Mouse (Mus musculus): ENCODE measurements around the gene Aox4. TPM values are rescaled to one million over a fixed set of nuclear protein-coding genes. Genes with fewer than 3 reads are reported as not detected.

Aox4 gene
- polyA plus RNA-seq, 1 experiment, result 0.51 TPM

GRCm38 (mm10) chr1:58215353-58215752 lies 5.2 kb downstream of the Aox4 start:
- no peaks in the 10 kb centered on the region for H3K4me1 ChIP-seq (ENCODE audit: control insufficient read depth, insufficient read depth, low read length)
- WGBS, result 77% methylated on average over 4 of the region's 4 CpGs
- TF ChIP-seq CTCF (IDR thresholded peaks at IDR 0.05; ENCODE audit: insufficient read depth, low read length) (no peak), POLR2A (IDR thresholded peaks at IDR 0.05; ENCODE audit: borderline replicate concordance, extremely low read depth, low read depth, low read length) (no peak)
- no peak overlapping the region for H3K4me3 ChIP-seq (replicated peaks; ENCODE audit: extremely low read depth, low read depth, low read length)
- no peak for DNase-seq

DNA sequence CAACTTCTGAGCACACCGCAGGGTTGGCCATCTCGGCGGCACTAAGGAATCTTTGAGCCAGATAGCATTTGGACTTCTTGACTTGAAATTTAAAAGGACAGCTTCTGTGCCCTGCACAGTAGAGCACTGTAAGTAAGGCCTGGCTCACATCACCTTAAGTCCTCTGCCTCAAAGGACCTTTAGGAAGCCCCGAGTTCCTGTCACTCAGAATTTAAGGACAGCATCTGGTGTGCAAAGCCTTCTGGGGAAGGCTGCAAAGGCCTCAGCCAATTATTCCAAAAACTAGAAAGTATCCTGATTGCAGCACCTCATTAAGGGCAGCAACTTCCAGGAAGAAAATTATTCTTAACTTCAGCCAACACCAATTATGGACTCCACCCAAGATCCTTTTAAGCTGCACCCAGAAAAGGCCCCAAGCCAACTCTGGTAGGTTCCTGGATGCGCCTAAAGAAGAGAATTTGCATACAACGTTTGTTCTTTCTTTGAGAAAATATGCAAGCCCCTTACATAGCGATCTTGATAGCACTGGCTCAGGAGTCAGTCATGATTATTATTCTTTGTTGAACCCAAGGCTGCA lies 5.8 kb downstream of the Aox4 start:
- WGBS, result 75% methylated on average over 7 of the region's 7 CpGs
- no peak for TF ChIP-seq CTCF (IDR thresholded peaks at IDR 0.05; ENCODE audit: insufficient read depth, low read length)
- TF ChIP-seq POLR2A (IDR thresholded peaks at IDR 0.05; ENCODE audit: borderline replicate concordance, extremely low read depth, low read depth, low read length), result no peak
- no peak overlapping the region for H3K4me3 ChIP-seq (replicated peaks; ENCODE audit: extremely low read depth, low read depth, low read length)
- DNase-seq, result no peak
- H3K4me1 ChIP-seq (ENCODE audit: control insufficient read depth, insufficient read depth, low read length), result no peaks in the 10 kb centered on the region

GRCm38 (mm10) chr1:58221070-58221469 lies 10.9 kb downstream of the Aox4 start:
- 52% methylated on average over 6 of the region's 6 CpGs for WGBS
- TF ChIP-seq CTCF (IDR thresholded peaks at IDR 0.05; ENCODE audit: insufficient read depth, low read length) (no peak), POLR2A (IDR thresholded peaks at IDR 0.05; ENCODE audit: borderline replicate concordance, extremely low read depth, low read depth, low read length) (no peak)
- Histone ChIP-seq H3K4me3 (replicated peaks; ENCODE audit: extremely low read depth, low read depth, low read length) (no peak overlapping the region), H3K4me1 (ENCODE audit: control insufficient read depth, insufficient read depth, low read length) (no peaks in the 10 kb centered on the region)
- no peak for DNase-seq

DNA sequence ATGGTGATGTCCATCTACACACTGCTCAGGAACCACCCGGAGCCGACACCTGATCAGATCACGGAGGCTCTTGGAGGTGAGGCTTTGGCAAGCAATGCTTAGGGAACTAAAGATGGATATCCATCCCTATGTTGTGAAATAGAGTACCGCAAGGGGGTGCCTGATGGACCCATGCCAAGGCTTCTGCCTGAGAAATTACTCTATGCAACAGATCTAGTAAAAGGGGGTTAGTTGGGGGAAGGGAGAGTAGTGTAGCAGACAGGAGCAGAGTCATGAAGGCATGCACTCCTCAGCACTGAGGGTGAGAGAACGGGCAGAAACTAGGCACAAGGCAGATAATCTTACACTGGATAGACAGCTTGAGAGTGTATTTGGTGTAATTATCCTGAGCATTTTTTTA lies 11.7 kb downstream of the Aox4 start:
- 62% methylated on average over 5 of the region's 5 CpGs for WGBS

GRCm38 (mm10) chr1:58228086-58228485 lies 17.9 kb downstream of the Aox4 start:
- TF ChIP-seq POLR2A (IDR thresholded peaks at IDR 0.05; ENCODE audit: borderline replicate concordance, extremely low read depth, low read depth, low read length) (no peak), CTCF (IDR thresholded peaks at IDR 0.05; ENCODE audit: insufficient read depth, low read length) (no peak)
- DNase-seq, result no peak
- 68% methylated on average over 6 of the region's 6 CpGs for WGBS
- H3K4me3 ChIP-seq (replicated peaks; ENCODE audit: extremely low read depth, low read depth, low read length), result no peak overlapping the region
- H3K4me1 ChIP-seq (ENCODE audit: control insufficient read depth, insufficient read depth, low read length), result no peaks in the 10 kb centered on the region

More for the DNA sequence above, 11.7 kb downstream of the Aox4 start:
- no peak for DNase-seq
- no peaks in the 10 kb centered on the region for H3K4me1 ChIP-seq (ENCODE audit: control insufficient read depth, insufficient read depth, low read length)
- TF ChIP-seq POLR2A (IDR thresholded peaks at IDR 0.05; ENCODE audit: borderline replicate concordance, extremely low read depth, low read depth, low read length) (no peak), CTCF (IDR thresholded peaks at IDR 0.05; ENCODE audit: insufficient read depth, low read length) (no peak)
- no peak overlapping the region for H3K4me3 ChIP-seq (replicated peaks; ENCODE audit: extremely low read depth, low read depth, low read length)

GRCm38 (mm10) chr1:58228916-58229315 lies 18.7 kb downstream of the Aox4 start:
- no peaks in the 10 kb centered on the region for H3K4me1 ChIP-seq (ENCODE audit: control insufficient read depth, insufficient read depth, low read length)
- DNase-seq, result no peak
- no peak for TF ChIP-seq POLR2A (IDR thresholded peaks at IDR 0.05; ENCODE audit: borderline replicate concordance, extremely low read depth, low read depth, low read length)
- no peak for TF ChIP-seq CTCF (IDR thresholded peaks at IDR 0.05; ENCODE audit: insufficient read depth, low read length)

GRCm38 (mm10) chr1:58229774-58230173 lies 19.6 kb downstream of the Aox4 start:
- WGBS, result 84% methylated on average over 4 of the region's 4 CpGs
- TF ChIP-seq CTCF (IDR thresholded peaks at IDR 0.05; ENCODE audit: insufficient read depth, low read length) (no peak), POLR2A (IDR thresholded peaks at IDR 0.05; ENCODE audit: borderline replicate concordance, extremely low read depth, low read depth, low read length) (no peak)
- Histone ChIP-seq H3K4me1 (ENCODE audit: control insufficient read depth, insufficient read depth, low read length) (no peaks in the 10 kb centered on the region), H3K4me3 (replicated peaks; ENCODE audit: extremely low read depth, low read depth, low read length) (no peak overlapping the region)
- no peak for DNase-seq

More at GRCm38 (mm10) chr1:58228916-58229315, 18.7 kb downstream of the Aox4 start:
- no peak overlapping the region for H3K4me3 ChIP-seq (replicated peaks; ENCODE audit: extremely low read depth, low read depth, low read length)

DNA sequence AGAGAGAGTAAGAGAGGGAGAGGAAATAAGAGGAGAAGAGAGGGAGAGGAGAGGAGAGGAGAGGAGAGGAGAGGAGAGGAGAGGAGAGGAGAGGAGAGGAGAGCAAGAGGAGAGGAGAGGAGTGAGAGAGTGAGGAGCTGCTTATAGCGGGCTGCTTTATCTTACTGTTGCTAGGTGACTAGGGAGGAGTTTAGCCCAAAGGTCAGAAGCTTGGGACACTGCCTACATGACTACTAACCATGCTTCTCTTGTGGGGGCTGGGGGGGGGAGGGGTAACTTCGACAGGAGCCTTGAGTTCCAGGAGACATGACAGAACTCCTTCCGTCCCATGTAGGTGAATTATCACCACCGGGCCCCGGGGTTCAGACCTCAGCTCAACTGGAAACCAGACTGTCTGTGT lies 20.3 kb downstream of the Aox4 start:
- DNase-seq, result no peak
- 44% methylated on average over 5 of the region's 5 CpGs for WGBS
- Histone ChIP-seq H3K4me1 (ENCODE audit: control insufficient read depth, insufficient read depth, low read length) (no peaks in the 10 kb centered on the region), H3K4me3 (replicated peaks; ENCODE audit: extremely low read depth, low read depth, low read length) (no peak overlapping the region)
- TF ChIP-seq POLR2A (IDR thresholded peaks at IDR 0.05; ENCODE audit: borderline replicate concordance, extremely low read depth, low read depth, low read length), result no peak
- no peak for TF ChIP-seq CTCF (IDR thresholded peaks at IDR 0.05; ENCODE audit: insufficient read depth, low read length)

GRCm38 (mm10) chr1:58235405-58235804 lies 25.2 kb downstream of the Aox4 start:
- H3K4me1 ChIP-seq (ENCODE audit: control insufficient read depth, insufficient read depth, low read length), result no peaks in the 10 kb centered on the region
- no peak for DNase-seq
- WGBS, result 58% methylated on average over 5 of the region's 5 CpGs
- TF ChIP-seq POLR2A (IDR thresholded peaks at IDR 0.05; ENCODE audit: borderline replicate concordance, extremely low read depth, low read depth, low read length), result no peak
- peak; percentile 13; the same call in 1 of the 2 replicates for TF ChIP-seq CTCF (IDR thresholded peaks at IDR 0.05; ENCODE audit: insufficient read depth, low read length)
- no peak overlapping the region for H3K4me3 ChIP-seq (replicated peaks; ENCODE audit: extremely low read depth, low read depth, low read length)

GRCm38 (mm10) chr1:58237527-58238299 lies 27.5 kb downstream of the Aox4 start:
- Histone ChIP-seq H3K4me1 (ENCODE audit: control insufficient read depth, insufficient read depth, low read length) (no peaks in the 10 kb centered on the region), H3K4me3 (replicated peaks; ENCODE audit: extremely low read depth, low read depth, low read length) (no peak overlapping the region)
- no peak for TF ChIP-seq CTCF (IDR thresholded peaks at IDR 0.05; ENCODE audit: insufficient read depth, low read length)
- WGBS, result 68% methylated on average over 4 of the region's 4 CpGs
- no peak for DNase-seq
